Mouse (Mus musculus) subcutaneous adipose tissue, adult 2 months (tissue): ENCODE measurements around the gene Mafg. TPM values are rescaled to one million over a fixed set of nuclear protein-coding genes. Genes with fewer than 3 reads are reported as not detected.

Experiments used
- polyA plus RNA-seq: library from polyadenylated mRNA; depleted of rRNA; stranded (reverse); fragments of >200 nt; gene quantifications from 2 replicates; pipeline ENCODE4 v1.2.3, GENCODE M21; 2012; ENCODE audit warnings: low replicate concordance; rRNA removed

Mafg gene
- polyA plus RNA-seq: 53.4 and 67.3 TPM in 2 replicates

GRCm38 (mm10) chr11:120633520-120634343 is at the start of gene Mafg:
TSS of gene Mafg (minus strand) at chr11:120633600.

GRCm38 (mm10) chr11:120672687-120673593 is 39.5 kb upstream of the Mafg start, which contains the start of gene Aspscr1:
TSS of gene Aspscr1 (plus strand) at chr11:120672973.

DNA sequence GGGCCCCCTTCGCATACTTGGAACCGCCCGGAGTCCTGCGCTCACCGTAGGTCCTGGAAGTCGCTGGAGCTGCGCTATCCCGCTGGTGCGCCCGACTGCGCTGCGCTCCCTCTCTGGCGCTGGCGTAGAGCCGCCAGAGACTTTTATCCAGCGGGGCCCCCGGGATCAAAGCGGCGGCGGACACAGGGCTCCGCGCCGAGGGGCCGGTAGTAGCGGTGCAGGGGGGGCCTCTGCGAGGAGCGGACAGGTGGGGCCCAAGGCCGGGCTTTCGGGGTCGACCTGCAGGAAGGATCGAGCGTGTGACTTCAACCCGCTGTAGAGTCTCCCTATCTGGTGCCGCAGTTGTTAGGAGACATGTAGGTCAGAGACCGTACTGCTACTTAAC is 27.7 kb upstream of the Mafg start, which contains the start of gene Notum:
Notum (minus strand) TSS at position 100 of the 385 bp plus-strand sequence.

DNA sequence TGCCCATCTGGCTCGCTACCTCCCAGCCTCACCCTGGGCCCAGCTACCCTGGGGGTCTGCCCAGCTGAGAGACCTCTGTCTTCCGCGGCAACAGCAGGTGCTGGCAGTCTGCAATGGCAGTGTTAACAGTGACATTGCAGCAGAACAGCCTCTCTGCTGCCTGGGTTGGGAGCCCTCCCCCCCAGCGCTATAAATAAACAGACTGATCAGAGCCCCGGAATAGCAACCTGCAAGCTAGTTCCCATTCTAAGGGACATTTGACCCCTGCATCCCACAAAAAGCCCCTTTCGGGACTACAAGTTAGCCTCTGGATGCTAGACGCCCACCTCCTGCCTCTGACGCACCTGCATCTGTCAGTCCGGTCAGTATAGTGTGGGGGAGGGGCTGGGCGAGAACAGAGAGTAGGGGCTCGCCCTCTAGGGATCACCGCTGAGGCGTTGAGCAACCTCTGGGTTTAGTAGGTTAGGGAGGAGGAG is 14.6 kb upstream of the Mafg start, which contains the start of gene Myadml2:
Myadml2 (minus strand) TSS at position 158 of the 476 bp plus-strand sequence.

DNA sequence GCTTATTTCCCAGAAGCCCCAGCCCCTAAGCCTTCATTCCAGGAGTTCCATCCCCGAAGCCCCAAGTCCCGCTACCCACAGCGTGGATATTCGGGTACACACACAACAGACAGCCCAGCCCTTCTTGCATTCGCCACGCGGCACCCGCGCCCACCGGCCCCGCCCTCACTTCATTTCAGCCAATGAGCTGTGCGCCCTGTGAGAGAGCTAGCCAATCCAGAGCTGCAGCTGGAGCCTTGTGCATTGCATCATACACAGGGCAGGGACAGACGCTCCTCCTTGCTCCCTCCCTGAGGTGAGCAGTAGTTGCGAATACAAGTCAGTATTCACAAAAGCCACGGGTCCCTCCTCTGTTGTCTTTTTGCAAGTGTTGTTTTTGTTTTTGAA is 10.2 kb upstream of the Mafg start, which contains the start of gene Pycr1:
Pycr1 (minus strand) TSS at position 169 of the 387 bp plus-strand sequence.

DNA sequence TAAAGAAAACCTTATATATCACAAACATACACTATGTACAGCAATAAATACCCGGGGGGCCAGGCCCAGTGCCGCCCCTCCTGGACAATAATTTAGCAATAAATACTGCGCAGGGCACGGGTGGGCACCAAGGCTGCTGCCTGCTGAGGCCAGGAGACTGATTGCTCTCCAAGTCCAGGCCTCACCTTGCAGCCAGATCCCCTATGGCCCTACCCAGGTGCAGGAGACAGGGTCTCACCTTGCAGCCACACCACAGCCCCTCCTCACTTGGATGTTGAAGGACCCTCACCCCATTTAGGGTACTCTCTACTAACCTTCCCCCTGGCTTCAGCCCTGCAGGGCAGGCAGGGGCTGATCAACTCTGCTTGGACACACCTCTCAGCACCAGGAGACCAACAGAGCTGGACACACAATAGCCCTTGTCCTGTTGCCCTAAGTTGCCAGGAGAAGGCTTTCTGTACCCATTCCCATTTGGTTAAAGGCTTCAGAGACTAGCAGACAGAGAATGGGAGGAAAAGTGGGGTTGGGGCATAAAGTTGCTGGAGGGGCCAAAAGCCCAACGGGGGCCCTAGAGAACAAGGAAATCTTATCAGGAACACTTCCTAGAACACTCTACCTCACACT is 8.1 kb downstream of the Mafg start, which contains the start of gene Sirt7:
Sirt7 (minus strand) TSS at position 89 of the 624 bp plus-strand sequence.

DNA sequence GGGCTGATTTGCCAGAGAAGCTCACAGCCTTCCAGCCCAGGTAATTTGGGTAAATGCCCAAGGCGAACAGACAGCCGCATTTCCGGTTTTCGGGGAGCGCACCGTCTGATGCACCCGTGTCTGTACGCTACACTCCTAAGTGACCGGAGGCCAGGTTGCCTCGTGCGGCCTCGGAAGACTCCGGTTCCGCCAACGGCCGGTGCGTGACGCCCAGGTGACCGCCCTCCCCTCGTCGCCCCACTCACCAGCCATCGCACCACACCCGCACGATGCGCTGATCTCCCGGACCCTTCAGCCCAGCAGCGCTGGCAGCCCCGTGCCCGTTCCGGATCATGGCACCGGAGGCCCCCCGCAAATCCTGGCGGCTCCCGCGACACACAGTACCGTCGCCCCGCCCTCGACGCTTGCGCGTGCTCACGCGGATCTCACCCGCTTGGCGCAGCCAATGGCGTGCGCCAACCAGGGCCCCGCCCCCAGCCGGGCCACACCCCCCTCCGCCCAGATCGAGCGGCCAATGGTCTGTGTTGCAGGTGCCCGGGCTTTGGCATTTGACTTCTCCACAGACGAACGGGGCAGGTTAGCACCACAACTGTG is 15.8 kb downstream of the Mafg start, which contains the start of gene Pcyt2:
Pcyt2 (minus strand) TSS at position 418 of the 594 bp plus-strand sequence.

GRCm38 (mm10) chr11:120608241-120609034 is 25.0 kb downstream of the Mafg start, which contains the start of gene Npb:
TSS of gene Npb (plus strand) at chr11:120608477.

GRCm38 (mm10) chr11:120598283-120598989 is 35.0 kb downstream of the Mafg start, which contains the start of the genes Alyref and Anapc11:
TSS of gene Alyref (minus strand) at chr11:120598365.
TSS of gene Anapc11 (plus strand) at chr11:120598421.

GRCm38 (mm10) chr11:120581490-120582267 is 51.7 kb downstream of the Mafg start, which contains the start of gene Arhgdia:
TSS of gene Arhgdia (minus strand) at chr11:120581624.

Other genes with a start within 250 kb of the Mafg start
- 67.6 and 68.3 TPM in 2 replicates for gene Nploc4, start 195.9 kb downstream of the Mafg start, polyA plus RNA-seq
- gene Tspan10, start 191.0 kb downstream of the Mafg start, polyA plus RNA-seq: 0.09 TPM in 1 of 2 replicates, not detected in the other
- gene Pde6g, start 180.1 kb downstream of the Mafg start, polyA plus RNA-seq: 0.70 and 1.1 TPM in 2 replicates
- gene Oxld1, start 175.5 kb downstream of the Mafg start, polyA plus RNA-seq: 27.4 and 32.4 TPM in 2 replicates
- 15.0 and 26.0 TPM in 2 replicates for gene Ccdc137, start 175.5 kb downstream of the Mafg start, polyA plus RNA-seq
- 29.0 and 40.5 TPM in 2 replicates for gene Arl16, start 166.0 kb downstream of the Mafg start, polyA plus RNA-seq
- gene Mrpl12, start 149.0 kb downstream of the Mafg start, polyA plus RNA-seq: 108 and 111 TPM in 2 replicates
- gene Slc25a10, start 141.8 kb downstream of the Mafg start, polyA plus RNA-seq: 651 and 925 TPM in 2 replicates
- 1.3 and 3.8 TPM in 2 replicates for gene Gcgr, start 102.9 kb downstream of the Mafg start, polyA plus RNA-seq
- 157 and 174 TPM in 2 replicates for gene Mcrip1, start 83.9 kb downstream of the Mafg start, polyA plus RNA-seq
- not detected in 2 replicates for gene Ppp1r27, start 82.5 kb downstream of the Mafg start, polyA plus RNA-seq
- gene P4hb, start 60.3 kb downstream of the Mafg start, polyA plus RNA-seq: 212 and 315 TPM in 2 replicates
- gene Arhgdia, start 52.0 kb downstream of the Mafg start, polyA plus RNA-seq: 706 and 742 TPM in 2 replicates
- gene Alyref, start 35.2 kb downstream of the Mafg start, polyA plus RNA-seq: 26.4 and 41.1 TPM in 2 replicates
- 102 and 121 TPM in 2 replicates for gene Anapc11, start 35.2 kb downstream of the Mafg start, polyA plus RNA-seq
- 0.39 and 2.5 TPM in 2 replicates for gene Npb, start 25.1 kb downstream of the Mafg start, polyA plus RNA-seq
- gene Pcyt2, start 15.7 kb downstream of the Mafg start, polyA plus RNA-seq: 202 and 224 TPM in 2 replicates
- 63.3 and 73.1 TPM in 2 replicates for gene Sirt7, start 8.4 kb downstream of the Mafg start, polyA plus RNA-seq
- gene Pycr1, start 10.2 kb upstream of the Mafg start, polyA plus RNA-seq: 8.3 and 23.9 TPM in 2 replicates
- 0.14 TPM in 1 of 2 replicates, not detected in the other for gene Myadml2, start 14.6 kb upstream of the Mafg start, polyA plus RNA-seq
- 5.0 TPM in 1 of 2 replicates, not detected in the other for gene Notum, start 27.6 kb upstream of the Mafg start, polyA plus RNA-seq
- 89.5 and 105 TPM in 2 replicates for gene Aspscr1, start 39.4 kb upstream of the Mafg start, polyA plus RNA-seq
- gene Cenpx, start 80.1 kb upstream of the Mafg start, polyA plus RNA-seq: 89.1 and 110 TPM in 2 replicates
- 30.1 and 63.6 TPM in 2 replicates for gene Lrrc45, start 80.3 kb upstream of the Mafg start, polyA plus RNA-seq
- 16.6 and 55.7 TPM in 2 replicates for gene Rac3, start 87.9 kb upstream of the Mafg start, polyA plus RNA-seq
- 141 and 144 TPM in 2 replicates for gene Dcxr, start 93.7 kb upstream of the Mafg start, polyA plus RNA-seq
- gene Cbr2, start 98.5 kb upstream of the Mafg start, polyA plus RNA-seq: 204 and 309 TPM in 2 replicates
- 0.50 and 9.3 TPM in 2 replicates for gene Hmga1b, start 129.2 kb upstream of the Mafg start, polyA plus RNA-seq
- gene Rfng, start 150.6 kb upstream of the Mafg start, polyA plus RNA-seq: 57.4 and 75.5 TPM in 2 replicates
- gene Gps1, start 150.7 kb upstream of the Mafg start, polyA plus RNA-seq: 171 and 257 TPM in 2 replicates
- gene Dus1l, start 162.8 kb upstream of the Mafg start, polyA plus RNA-seq: 33.0 and 52.4 TPM in 2 replicates
- gene Fasn, start 190.9 kb upstream of the Mafg start, polyA plus RNA-seq: 8,340 and 15,875 TPM in 2 replicates